Mouse (Mus musculus) small intestine, adult 2 months (tissue): ENCODE measurements around the gene Fam162a.

ENCODE experiments used
- CTCF ChIP-seq: fragments of 200-500 bp; IDR thresholded peaks from 2 replicates; pipeline ENCODE4 v1.5.1; 2012; ENCODE audit warnings: low read depth, mild to moderate bottlenecking, control low read depth, inconsistent platforms, low read length, moderate library complexity, mixed read lengths; ENCODE audit not compliant: insufficient replicate concordance, insufficient read length; ENCODE audit errors: extremely low read depth
- POLR2A ChIP-seq: fragments of 200-500 bp; IDR thresholded peaks from 2 replicates; pipeline ENCODE4 v1.6.1; 2012; ENCODE audit warnings: low read depth, mild to moderate bottlenecking, control low read depth, inconsistent platforms, low read length, moderate library complexity

GRCm38 (mm10) chr16:36094079-36094478, 22.7 kb upstream of the Fam162a start:
- no peak for TF ChIP-seq CTCF
- TF ChIP-seq POLR2A, result no peak
